Comparison of ENCODE assay signal across 11 mouse cellular contexts in the genomic region with DNA sequence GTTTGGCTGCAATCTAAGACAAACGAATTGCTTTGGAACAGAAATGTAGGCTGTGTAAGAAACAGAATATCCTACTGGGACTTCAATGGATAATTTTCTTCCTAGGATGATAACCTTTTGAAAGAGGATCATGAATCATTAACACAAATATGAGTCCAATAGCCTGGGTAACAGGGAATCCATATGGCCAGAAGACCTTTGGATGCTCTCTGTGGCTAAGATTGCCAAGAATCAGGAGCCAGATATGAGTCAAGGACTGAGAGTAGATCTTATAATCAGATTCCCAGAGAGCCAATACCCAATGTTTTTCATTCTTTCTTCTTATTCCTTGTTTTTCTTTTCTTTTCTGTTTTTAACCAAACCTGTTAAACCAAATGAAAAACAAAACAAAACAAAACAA.
"Had no signal": no experiment of that assay in that cellular context is flagged by ENCODE, and none has a peak within 500 bp of the region (broad histone marks: within the 10 kb centered on the region; RNA-seq: fewer than 3 reads in every experiment).

No protein-coding gene starts in this region.

- DNase-seq: lung, adult 18-20 months; lung, embryonic 14.5 days; lung, postnatal 10 days; lung, postnatal 4 days; midbrain, embryonic 14.5 days; retina, postnatal 1 day; right cerebral cortex, adult 18-20 months; right cerebral cortex, postnatal 14 days; thymus, adult 2 months; thymus, postnatal 25 days had no signal

- ATAC-seq: midbrain, embryonic 16.5 days had no signal
